Mouse (Mus musculus) heart, postnatal 0 days (tissue): ENCODE results near the gene Prdm5.

Experiments used
- CTCF ChIP-seq: IDR thresholded peaks from 2 replicates; pipeline ENCODE4 v1.5.1; 2016; ENCODE audit warnings: antibody characterized with exemption, control low read depth, low read depth
- EP300 ChIP-seq: IDR thresholded peaks from 2 replicates; pipeline ENCODE4 v1.6.1; 2016; ENCODE audit warnings: antibody characterized with exemption, low read depth

- TF ChIP-seq CTCF (no peak), EP300 (no peak)
These were observed 18.7 kb upstream of the Prdm5 start for GRCm38 (mm10) chr6:65760073-65760472.
